9 mouse cellular contexts compared by ENCODE assay signal in the genomic region with DNA sequence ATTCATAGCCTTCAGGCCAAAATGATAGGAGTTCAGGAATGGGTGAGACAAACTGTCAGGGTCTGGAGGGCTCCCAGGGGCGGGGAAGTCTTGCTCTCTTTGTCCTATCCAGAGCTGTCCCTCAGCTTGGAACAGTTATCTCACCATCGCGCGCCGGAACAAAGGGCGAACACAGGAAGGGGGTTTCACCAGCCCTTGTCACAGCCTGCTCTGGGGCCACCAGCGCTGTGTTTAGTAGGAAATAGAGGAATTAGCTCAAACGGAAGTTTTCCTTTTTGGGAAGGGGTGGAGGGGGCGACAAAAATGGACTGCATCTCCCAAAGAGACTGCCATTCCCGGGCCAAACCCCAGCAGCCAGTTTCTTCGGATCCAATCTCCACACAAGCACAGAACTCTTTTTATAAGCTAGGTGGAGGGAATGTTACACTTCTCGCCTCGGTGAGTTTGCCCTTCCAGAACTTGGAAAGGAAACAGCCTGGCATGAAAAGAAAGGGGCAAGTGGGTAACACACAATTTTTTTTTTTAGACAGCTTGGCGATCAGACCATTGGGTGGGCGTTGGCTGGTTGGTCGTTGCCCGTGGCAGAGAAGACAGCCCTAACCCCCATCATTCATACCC. TPM values are rescaled to one million over a fixed set of nuclear protein-coding genes. Genes with fewer than 3 reads are reported as not detected.
DNase-seq lines count a peak whose midpoint lies in the region; ATAC-seq and TF ChIP-seq lines count a peak whose summit lies in the region.
"Had no signal": no experiment of that assay in that cellular context is flagged by ENCODE, and none has a peak within 500 bp of the region (broad histone marks: within the 10 kb centered on the region; RNA-seq: fewer than 3 reads in every experiment).

No protein-coding gene starts in this region.

- peak overlapping the region; percentile 74 for H3K9ac ChIP-seq in intestine, embryonic 15.5 days
- H3K9ac ChIP-seq in liver, embryonic 14.5 days (replicated peaks), result no peak overlapping the region

- H3K36me3 ChIP-seq in intestine, embryonic 15.5 days, result no peaks in the 10 kb centered on the region
- H3K36me3 ChIP-seq in liver, embryonic 14.5 days (replicated peaks; ENCODE audit: control insufficient read depth, insufficient read depth, low read depth), result no peaks in the 10 kb centered on the region

- H3K4me3 ChIP-seq in intestine, embryonic 15.5 days (replicated peaks), result peak overlapping the region; percentile 76
- peak overlapping the region; percentile 43 to 53; a peak in 3 of 4 replicates for H3K4me3 ChIP-seq in liver, embryonic 14.5 days (ENCODE audit: insufficient read depth in 1 of 2, low read depth in 2 of 2, low read length in 2 of 2)

- H3K9me3 ChIP-seq in intestine, embryonic 15.5 days, result no peaks in the 10 kb centered on the region
- no peaks in the 10 kb centered on the region for H3K9me3 ChIP-seq in liver, embryonic 14.5 days (ENCODE audit: control insufficient read depth, low read length)

- H3K27ac ChIP-seq in intestine, embryonic 15.5 days, result no peak overlapping the region
- no peak overlapping the region for H3K27ac ChIP-seq in liver, embryonic 14.5 days

- no peak for TF ChIP-seq CTCF in liver, embryonic 14.5 days (IDR thresholded peaks at IDR 0.05; ENCODE audit: low read depth)

- peak; percentile 11 for DNase-seq in layer of hippocampus, adult 11-12 months (ENCODE audit: low spot score)
- DNase-seq in layer of hippocampus, adult 9-11 months, result no peak
- DNase-seq in cerebellum, postnatal 14 days, result peak; percentile 58 to 62
- DNase-seq in gastrocnemius, postnatal 14 days, result peak; percentile 22
- DNase-seq in liver, embryonic 14.5 days (ENCODE audit: low read depth in 3 of 3, low spot score in 3 of 3), result no peak
- peak; percentile 65 for DNase-seq in retina, embryonic 14.5 days (ENCODE audit: low spot score)
- DNase-seq in spleen, adult 12 weeks (ENCODE audit: low spot score), result no peak

- WGBS in intestine, embryonic 15.5 days, result 6% methylated on average over 17 of the region's 17 CpGs
- WGBS in liver, embryonic 14.5 days (ENCODE audit: insufficient replicate concordance), result 2% methylated on average over 17 of the region's 17 CpGs

- no peak for TF ChIP-seq EP300 in liver, embryonic 14.5 days (IDR thresholded peaks at IDR 0.05; ENCODE audit: low read depth)

- no peak for ATAC-seq in intestine, embryonic 15.5 days
- ATAC-seq in liver, embryonic 14.5 days (ENCODE audit: insufficient read depth), result no peak

- H3K4me1 ChIP-seq in intestine, embryonic 15.5 days (replicated peaks), result peaks cover 17% of the 10 kb centered on the region
- H3K4me1 ChIP-seq in liver, embryonic 14.5 days (replicated peaks; ENCODE audit: control insufficient read depth in 2 of 2, insufficient read depth in 2 of 2, low read length in 1 of 2), result no peaks in the 10 kb centered on the region; a peak in 1 of 4 replicates

- H3K4me2 ChIP-seq in intestine, embryonic 15.5 days (replicated peaks), result peak overlapping the region; percentile 100
- peak overlapping the region; percentile 65 for H3K4me2 ChIP-seq in liver, embryonic 14.5 days (ENCODE audit: low read depth)

- no peaks in the 10 kb centered on the region for H3K27me3 ChIP-seq in intestine, embryonic 15.5 days (replicated peaks)
- peaks cover 34% of the 10 kb centered on the region for H3K27me3 ChIP-seq in liver, embryonic 14.5 days (ENCODE audit: control insufficient read depth, insufficient read depth, low read length)

- intact Hi-C loops in gastrocnemius, postnatal 14 days (cut with DNase I; ENCODE audit: low total_unique reads), result loop anchor here (5.0 to 10.0 kb wide), 2 partner anchors 415 to 542 kb away; no protein-coding TSS in a partner anchor

RNA-seq across cellular contexts. Expression of a gene that starts 2.6 kb away (rescaled TPM):
- total RNA-seq in gastrocnemius, postnatal 14 days (2021), result 1 to 10 TPM; 1.4 to 2.3 TPM
- polyA plus RNA-seq in intestine, embryonic 15.5 days (2015; fragmentation: Nextera tagmentation; extraction: Ambion mirVana), result 6.7 and 7.8 TPM in 2 replicates
- polyA plus RNA-seq in liver, embryonic 14.5 days (2012; rRNA removed), result 0.38 and 0.50 TPM in 2 replicates
- polyA plus RNA-seq in liver, embryonic 14.5 days (2014; fragmentation: Nextera tagmentation; extraction: Ambion mirVana), result 0.35 and 0.39 TPM in 2 replicates
- total RNA-seq: MEL had no signal

RNA-seq across cellular contexts. Expression of a gene that starts 42.1 kb away (rescaled TPM):
- 10 to 100 TPM; 15.7 to 19.8 TPM for total RNA-seq in gastrocnemius, postnatal 14 days (2021)
- polyA plus RNA-seq in intestine, embryonic 15.5 days (2015; fragmentation: Nextera tagmentation; extraction: Ambion mirVana), result 21.1 and 25.5 TPM in 2 replicates
- polyA plus RNA-seq in liver, embryonic 14.5 days (2012; rRNA removed), result 7.7 and 11.3 TPM in 2 replicates
- polyA plus RNA-seq in liver, embryonic 14.5 days (2014; fragmentation: Nextera tagmentation; extraction: Ambion mirVana), result 4.8 and 5.4 TPM in 2 replicates

Comparison
In these comparisons a context has a peak if more than half of its experiments do, and no peak if none do; other contexts are left out.
1. DNase-seq: peak in layer of hippocampus, adult 11-12 months (single experiment), cerebellum, postnatal 14 days (2 of 2), gastrocnemius, postnatal 14 days (single experiment) and retina, embryonic 14.5 days (single experiment); none in layer of hippocampus, adult 9-11 months (single experiment), liver, embryonic 14.5 days (0 of 3) and spleen, adult 12 weeks (single experiment).